In the genomic region with DNA sequence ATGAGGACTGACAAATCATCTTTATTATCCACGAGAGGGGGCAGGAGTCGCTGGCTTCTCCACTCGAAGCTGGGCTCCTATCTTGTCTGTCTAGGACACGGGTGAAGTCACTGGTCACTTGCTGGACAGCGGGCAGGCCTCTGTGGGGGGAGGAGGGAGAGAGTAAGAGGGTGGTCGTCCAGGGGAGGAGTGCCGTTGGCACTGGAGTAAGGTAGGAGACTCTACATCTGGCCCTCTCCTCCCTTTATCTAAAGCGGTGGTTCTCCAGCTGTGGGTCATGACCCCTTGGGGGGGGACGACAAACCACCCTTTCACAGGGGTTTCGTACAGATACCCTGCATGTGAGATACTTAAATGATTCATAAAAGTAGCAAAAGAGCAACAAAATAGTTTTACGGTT, we compare ENCODE assay signal across 20 mouse cellular contexts. TPM values are rescaled to one million over a fixed set of nuclear protein-coding genes. Genes with fewer than 3 reads are reported as not detected.
DNase-seq lines count a peak whose midpoint lies in the region; ATAC-seq lines count a peak whose summit lies in the region.
"Had no signal": no experiment of that assay in that cellular context is flagged by ENCODE, and none has a peak within 500 bp of the region (broad histone marks: within the 10 kb centered on the region; RNA-seq: fewer than 3 reads in every experiment).

No protein-coding gene starts in this region.

- no peaks in the 10 kb centered on the region for H3K27me3 ChIP-seq in forebrain, embryonic 10.5 days (ENCODE audit: poor library complexity, severe bottlenecking)
- H3K27me3 ChIP-seq in forebrain, embryonic 16.5 days (replicated peaks; ENCODE audit: control insufficient read depth, insufficient read depth, low read length): no peaks in the 10 kb centered on the region
- H3K27me3 ChIP-seq in kidney, embryonic 15.5 days: no peaks in the 10 kb centered on the region
- H3K27me3 ChIP-seq in liver, embryonic 13.5 days: no peaks in the 10 kb centered on the region
- no peaks in the 10 kb centered on the region for H3K27me3 ChIP-seq in liver, embryonic 12.5 days (replicated peaks)
- H3K27me3 ChIP-seq: CH12.LX; embryonic facial prominence, embryonic 12.5 days; forebrain, embryonic 12.5 days; Patski had no signal

- H3K4me2 ChIP-seq in forebrain, embryonic 16.5 days (ENCODE audit: low read length): no peak overlapping the region
- no peak overlapping the region for H3K4me2 ChIP-seq in kidney, embryonic 15.5 days
- H3K4me2 ChIP-seq in liver, embryonic 13.5 days: 0 out of 2 replicates have a peak overlapping the region, but pooled peaks have one; percentile 59
- H3K4me2 ChIP-seq in liver, embryonic 12.5 days: no peak overlapping the region
- H3K4me2 ChIP-seq: embryonic facial prominence, embryonic 12.5 days; forebrain, embryonic 12.5 days; heart, embryonic 11.5 days had no signal

- H3K4me1 ChIP-seq in forebrain, embryonic 10.5 days: peaks cover 33% of the 10 kb centered on the region
- peaks cover 24% of the 10 kb centered on the region for H3K4me1 ChIP-seq in forebrain, embryonic 16.5 days (replicated peaks; ENCODE audit: control insufficient read depth, insufficient read depth, low read length)
- H3K4me1 ChIP-seq in kidney, embryonic 15.5 days: peaks cover 49% of the 10 kb centered on the region
- peaks cover 70% of the 10 kb centered on the region for H3K4me1 ChIP-seq in liver, embryonic 13.5 days (replicated peaks)
- H3K4me1 ChIP-seq in liver, embryonic 12.5 days: peaks cover 46% of the 10 kb centered on the region

- no peak overlapping the region for H3K9ac ChIP-seq in forebrain, embryonic 16.5 days (replicated peaks; ENCODE audit: low read depth, low read length)
- H3K9ac ChIP-seq in kidney, embryonic 15.5 days: no peak overlapping the region
- no peak overlapping the region for H3K9ac ChIP-seq in liver, embryonic 13.5 days
- no peak overlapping the region for H3K9ac ChIP-seq in liver, embryonic 12.5 days
- H3K9ac ChIP-seq: forebrain, postnatal 0 days had no signal

- no peak for DNase-seq in forebrain, embryonic 10.5 days (ENCODE audit: extremely low spot score, low spot score)
- no peak for DNase-seq in kidney, adult 8-10 months
- DNase-seq in liver, embryonic 13.5 days: no peak
- DNase-seq: adrenal gland, postnatal 14 days; cerebellum, adult 2 months; cerebellum, postnatal 14 days; forebrain, postnatal 0 days; gastrocnemius, postnatal 14 days; heart, adult 2 months; heart, postnatal 36 days had no signal

- 0 out of 2 replicates have a peak overlapping the region, but pooled peaks have one; percentile 8 for H3K4me3 ChIP-seq in forebrain, embryonic 10.5 days
- H3K4me3 ChIP-seq in forebrain, embryonic 16.5 days (replicated peaks; ENCODE audit: low read length): no peak overlapping the region
- H3K4me3 ChIP-seq in kidney, embryonic 15.5 days (replicated peaks): no peak overlapping the region
- H3K4me3 ChIP-seq in liver, embryonic 13.5 days (replicated peaks): no peak overlapping the region
- H3K4me3 ChIP-seq in liver, embryonic 12.5 days: no peak overlapping the region
- H3K4me3 ChIP-seq: embryonic facial prominence, embryonic 12.5 days; forebrain, embryonic 12.5 days; heart, adult 2 months had no signal

- no peak for ATAC-seq in forebrain, embryonic 16.5 days
- ATAC-seq in kidney, embryonic 15.5 days (replicated peaks; ENCODE audit: low FRiP score): 0 out of 2 replicates have a peak, but pooled peaks have one; percentile 17
- ATAC-seq in liver, embryonic 13.5 days (ENCODE audit: low read depth): no peak
- ATAC-seq in liver, embryonic 12.5 days: no peak
- ATAC-seq: activated CD4-positive, CD25-positive, alpha-beta regulatory T cell, adult 4 months; forebrain, postnatal 0 days; hindbrain, postnatal 0 days; Patski had no signal

- no peak overlapping the region for H3K27ac ChIP-seq in forebrain, embryonic 10.5 days
- H3K27ac ChIP-seq in forebrain, embryonic 16.5 days (ENCODE audit: low read length): no peak overlapping the region
- H3K27ac ChIP-seq in kidney, embryonic 15.5 days: 0 out of 2 replicates have a peak overlapping the region, but pooled peaks have one; percentile 32
- H3K27ac ChIP-seq in liver, embryonic 13.5 days: no peak overlapping the region
- no peak overlapping the region for H3K27ac ChIP-seq in liver, embryonic 12.5 days
- H3K27ac ChIP-seq: embryonic facial prominence, embryonic 12.5 days; heart, adult 2 months; hindbrain, postnatal 0 days had no signal

- no peaks in the 10 kb centered on the region for H3K9me3 ChIP-seq in forebrain, embryonic 10.5 days
- H3K9me3 ChIP-seq in forebrain, embryonic 16.5 days (ENCODE audit: control insufficient read depth, low read length): no peaks in the 10 kb centered on the region
- no peaks in the 10 kb centered on the region for H3K9me3 ChIP-seq in kidney, embryonic 15.5 days (replicated peaks)
- no peaks in the 10 kb centered on the region for H3K9me3 ChIP-seq in liver, embryonic 13.5 days (replicated peaks)
- no peaks in the 10 kb centered on the region for H3K9me3 ChIP-seq in liver, embryonic 12.5 days (replicated peaks)
- H3K9me3 ChIP-seq: embryonic facial prominence, embryonic 12.5 days; forebrain, embryonic 12.5 days had no signal

- 78% methylated on average over 11 of the region's 11 CpGs for WGBS in forebrain, embryonic 10.5 days
- WGBS in forebrain, embryonic 16.5 days: 82% methylated on average over 11 of the region's 11 CpGs
- WGBS in kidney, embryonic 15.5 days: 44% methylated on average over 11 of the region's 11 CpGs
- 68% methylated on average over 11 of the region's 11 CpGs for WGBS in liver, embryonic 13.5 days (ENCODE audit: insufficient replicate concordance)
- WGBS in liver, embryonic 12.5 days (ENCODE audit: insufficient replicate concordance): 59% methylated on average over 11 of the region's 11 CpGs

- H3K36me3 ChIP-seq in forebrain, embryonic 10.5 days (replicated peaks): peaks cover 32% of the 10 kb centered on the region
- peaks cover under 1% of the 10 kb centered on the region; the same call in 1 of the 2 replicates for H3K36me3 ChIP-seq in forebrain, embryonic 16.5 days (ENCODE audit: control insufficient read depth, insufficient read depth)
- H3K36me3 ChIP-seq in kidney, embryonic 15.5 days: peaks cover 34% of the 10 kb centered on the region
- H3K36me3 ChIP-seq in liver, embryonic 13.5 days: peaks cover 31% of the 10 kb centered on the region
- peaks cover 45% of the 10 kb centered on the region for H3K36me3 ChIP-seq in liver, embryonic 12.5 days

RNA-seq across cellular contexts. Expression of a gene that starts 2.8 kb away (rescaled TPM):
- polyA plus RNA-seq in forebrain, embryonic 10.5 days (2016; fragmentation: Nextera tagmentation; extraction: Ambion mirVana): 7.8 and 10.6 TPM in 2 replicates
- 6.1 and 8.6 TPM in 2 replicates for polyA plus RNA-seq in forebrain, embryonic 16.5 days (2015; fragmentation: Nextera tagmentation; extraction: Ambion mirVana)
- polyA plus RNA-seq in kidney, embryonic 15.5 days (2015; fragmentation: Nextera tagmentation; extraction: Ambion mirVana): 10.5 and 12.2 TPM in 2 replicates
- 3.1 and 3.6 TPM in 2 replicates for polyA plus RNA-seq in liver, embryonic 13.5 days (2015; fragmentation: Nextera tagmentation; extraction: Ambion mirVana)
- polyA plus RNA-seq in liver, embryonic 12.5 days (2016; fragmentation: Nextera tagmentation; extraction: Ambion mirVana): 3.7 and 4.3 TPM in 2 replicates

RNA-seq across cellular contexts. Expression of a gene that starts 2.9 kb away (rescaled TPM):
- 0.74 and 0.97 TPM in 2 replicates for polyA plus RNA-seq in forebrain, embryonic 10.5 days (2016; fragmentation: Nextera tagmentation; extraction: Ambion mirVana)
- polyA plus RNA-seq in forebrain, embryonic 16.5 days (2015; fragmentation: Nextera tagmentation; extraction: Ambion mirVana): 0.56 TPM in 1 of 2 replicates, not detected in the other
- polyA plus RNA-seq in kidney, embryonic 15.5 days (2015; fragmentation: Nextera tagmentation; extraction: Ambion mirVana): 21.0 and 25.7 TPM in 2 replicates
- 553 and 573 TPM in 2 replicates for polyA plus RNA-seq in liver, embryonic 13.5 days (2015; fragmentation: Nextera tagmentation; extraction: Ambion mirVana)
- polyA plus RNA-seq in liver, embryonic 12.5 days (2016; fragmentation: Nextera tagmentation; extraction: Ambion mirVana): 482 and 508 TPM in 2 replicates
- polyA plus RNA-seq: activated CD4-positive, CD25-positive, alpha-beta regulatory T cell, adult 4 months; forebrain, postnatal 0 days; heart, adult 2 months; hindbrain, postnatal 0 days had no signal

RNA-seq across cellular contexts. Expression of a gene that starts 6.0 kb away (rescaled TPM):
- polyA plus RNA-seq in forebrain, embryonic 10.5 days (2016; fragmentation: Nextera tagmentation; extraction: Ambion mirVana): 65.9 and 69.0 TPM in 2 replicates
- polyA plus RNA-seq in forebrain, embryonic 16.5 days (2015; fragmentation: Nextera tagmentation; extraction: Ambion mirVana): 85.4 and 86.7 TPM in 2 replicates
- polyA plus RNA-seq in kidney, embryonic 15.5 days (2015; fragmentation: Nextera tagmentation; extraction: Ambion mirVana): 56.1 and 64.9 TPM in 2 replicates
- polyA plus RNA-seq in liver, embryonic 13.5 days (2015; fragmentation: Nextera tagmentation; extraction: Ambion mirVana): 22.4 and 27.4 TPM in 2 replicates
- 29.1 and 35.5 TPM in 2 replicates for polyA plus RNA-seq in liver, embryonic 12.5 days (2016; fragmentation: Nextera tagmentation; extraction: Ambion mirVana)

RNA-seq across cellular contexts. Expression of a gene that starts 7.1 kb away (rescaled TPM):
- 290 and 303 TPM in 2 replicates for polyA plus RNA-seq in forebrain, embryonic 10.5 days (2016; fragmentation: Nextera tagmentation; extraction: Ambion mirVana)
- 308 and 320 TPM in 2 replicates for polyA plus RNA-seq in forebrain, embryonic 16.5 days (2015; fragmentation: Nextera tagmentation; extraction: Ambion mirVana)
- 281 and 284 TPM in 2 replicates for polyA plus RNA-seq in kidney, embryonic 15.5 days (2015; fragmentation: Nextera tagmentation; extraction: Ambion mirVana)
- 176 and 182 TPM in 2 replicates for polyA plus RNA-seq in liver, embryonic 13.5 days (2015; fragmentation: Nextera tagmentation; extraction: Ambion mirVana)
- 187 and 192 TPM in 2 replicates for polyA plus RNA-seq in liver, embryonic 12.5 days (2016; fragmentation: Nextera tagmentation; extraction: Ambion mirVana)

RNA-seq across cellular contexts. Expression of a gene that starts 7.7 kb away (rescaled TPM):
- 33.9 and 42.2 TPM in 2 replicates for polyA plus RNA-seq in forebrain, embryonic 10.5 days (2016; fragmentation: Nextera tagmentation; extraction: Ambion mirVana)
- polyA plus RNA-seq in forebrain, embryonic 16.5 days (2015; fragmentation: Nextera tagmentation; extraction: Ambion mirVana): 29.6 and 29.8 TPM in 2 replicates
- 19.0 and 20.3 TPM in 2 replicates for polyA plus RNA-seq in kidney, embryonic 15.5 days (2015; fragmentation: Nextera tagmentation; extraction: Ambion mirVana)
- 14.1 and 14.8 TPM in 2 replicates for polyA plus RNA-seq in liver, embryonic 13.5 days (2015; fragmentation: Nextera tagmentation; extraction: Ambion mirVana)
- 16.5 and 19.6 TPM in 2 replicates for polyA plus RNA-seq in liver, embryonic 12.5 days (2016; fragmentation: Nextera tagmentation; extraction: Ambion mirVana)

Comparison
In these comparisons a context has a peak if more than half of its experiments do, and no peak if none do; other contexts are left out.
1. RNA of a gene that starts 2.9 kb away (polyA plus RNA-seq): 553 to 573 TPM in liver, embryonic 13.5 days and 482 to 508 TPM in liver, embryonic 12.5 days; 21.0 to 25.7 TPM in kidney, embryonic 15.5 days, 0.74 to 0.97 TPM in forebrain, embryonic 10.5 days and 0.56 TPM in forebrain, embryonic 16.5 days; every median in the first group is over 10 times any median in the second.